Mouse (Mus musculus) MEL (cell line): ENCODE data around the gene 1810013L24Rik.

Source experiments
- CTCF ChIP-seq, 3 experiments: IDR thresholded peaks in 2 of 3; conservative IDR thresholded peaks in 1 of 3; 2 replicates each; pipeline ENCODE4 v1.5.1; 2011 to 2012; ENCODE audit warnings: low read length in 3 of 3, low read depth in 2 of 3, mild to moderate bottlenecking in 2 of 3, improper control_type of control experiment in 1 of 3, inconsistent platforms in 1 of 3, mixed read lengths in 1 of 3, moderate library complexity in 1 of 3; ENCODE audit not compliant: control insufficient read depth in 1 of 3, insufficient read depth in 1 of 3, poor library complexity in 1 of 3, severe bottlenecking in 1 of 3
- GATA1 ChIP-seq: IDR thresholded peaks from 2 replicates; pipeline ENCODE4 v1.6.1; 2011; ENCODE audit warnings: low read depth, low read length, improper control_type of control experiment
- HCFC1 ChIP-seq: IDR thresholded peaks from 2 replicates; pipeline ENCODE4 v1.6.1; 2012; ENCODE audit warnings: low read depth, mild to moderate bottlenecking, inconsistent platforms, low read length, improper control_type of control experiment, moderate library complexity
- NRF1 ChIP-seq: IDR thresholded peaks from 2 replicates; pipeline ENCODE4 v1.6.1; 2014; ENCODE audit warnings: low read depth, mild to moderate bottlenecking, inconsistent platforms, low read length, improper control_type of control experiment, moderate library complexity; ENCODE audit not compliant: poor library complexity, insufficient read depth, severe bottlenecking
- POLR2A ChIP-seq, 2 experiments: IDR thresholded peaks; 2 replicates each; pipeline ENCODE4 v1.6.1; 2011 to 2012; ENCODE audit warnings: low read length in 2 of 2, mild to moderate bottlenecking in 2 of 2, control low read depth in 1 of 2, improper control_type of control experiment in 1 of 2, low read depth in 1 of 2, moderate library complexity in 1 of 2; ENCODE audit not compliant: control insufficient read depth in 1 of 2, insufficient read depth in 1 of 2, poor library complexity in 1 of 2
- POLR2AphosphoS5 ChIP-seq: IDR thresholded peaks from 2 replicates; pipeline ENCODE4 v1.6.1; 2012; ENCODE audit warnings: low read depth, borderline replicate concordance, mild to moderate bottlenecking, inconsistent platforms, low read length, moderate library complexity, mixed read lengths
- RCOR1 ChIP-seq: IDR thresholded peaks from 2 replicates; pipeline ENCODE4 v1.6.1; 2012; ENCODE audit warnings: low read depth, mild to moderate bottlenecking, inconsistent platforms, low read length, improper control_type of control experiment
- TAL1 ChIP-seq: IDR thresholded peaks from 2 replicates; pipeline ENCODE4 v1.6.1; 2012; ENCODE audit warnings: mild to moderate bottlenecking, inconsistent platforms, low read length, moderate library complexity, mixed read lengths
- UBTF ChIP-seq: IDR thresholded peaks from 2 replicates; pipeline ENCODE4 v1.6.1; 2012; ENCODE audit warnings: low read depth, mild to moderate bottlenecking, inconsistent platforms, low read length, improper control_type of control experiment, moderate library complexity, borderline replicate concordance; ENCODE audit not compliant: insufficient read depth
- ZMIZ1 ChIP-seq: IDR thresholded peaks from 2 replicates; pipeline ENCODE4 v1.6.1; 2012; ENCODE audit warnings: low read depth, mild to moderate bottlenecking, inconsistent platforms, low read length, improper control_type of control experiment, moderate library complexity
- ZNF384 ChIP-seq: IDR thresholded peaks from 2 replicates; pipeline ENCODE4 v1.6.1; 2012; ENCODE audit warnings: low read depth, mild to moderate bottlenecking, inconsistent platforms, low read length, improper control_type of control experiment

DNA sequence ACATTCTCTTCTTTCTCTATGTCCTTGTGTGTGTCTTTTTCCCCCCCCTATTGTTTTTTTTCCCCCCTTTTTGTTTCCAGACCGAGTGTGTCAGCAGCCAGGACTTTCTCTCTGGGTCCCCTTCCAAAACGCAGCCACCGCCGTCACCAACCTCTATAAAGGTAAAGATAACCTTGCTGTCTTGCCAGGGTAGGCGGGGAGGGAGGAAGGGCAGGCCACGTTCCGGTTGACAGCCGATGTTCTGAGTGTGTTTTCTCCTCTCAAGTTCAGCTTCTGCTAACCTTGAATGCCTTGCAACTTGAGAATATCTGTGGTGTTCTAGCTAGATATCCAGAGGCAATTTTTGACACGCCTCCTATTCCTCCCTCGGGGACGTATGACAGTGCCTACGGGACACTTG is 1.3 kb downstream of the 1810013L24Rik start:
- TF ChIP-seq POLR2AphosphoS5 (no peak), GATA1 (no peak), HCFC1 (no peak), POLR2A (IDR thresholded peaks at IDR 0.05; ENCODE audit: control insufficient read depth in 1 of 2, insufficient read depth in 1 of 2, low read depth in 1 of 2, low read length in 2 of 2, poor library complexity in 1 of 2) (no peak; a peak in 1 of 4 replicates), RCOR1 (no peak), ZMIZ1 (no peak), CTCF (IDR thresholded peaks at IDR 0.05 in 2 of 3, conservative IDR thresholded peaks at IDR 0.05 in 1 of 3; ENCODE audit: control insufficient read depth in 1 of 3, insufficient read depth in 1 of 3, low read depth in 2 of 3, low read length in 3 of 3, poor library complexity in 1 of 3, severe bottlenecking in 1 of 3) (no peak), TAL1 (no peak), UBTF (no peak), NRF1 (no peak), ZNF384 (no peak)
